Mouse (Mus musculus) CD8-positive naive resting alpha-beta T cell, adult 2 months (primary cell): ENCODE results near the gene Nup37.

ENCODE experiments used
- DNase-seq, 2 experiments: peaks; one replicate each; pipeline ENCODE4 v3.0.0; 2022; ENCODE audit warnings: low read depth in 2 of 2, low spot score in 2 of 2

Nup37 gene

DNA sequence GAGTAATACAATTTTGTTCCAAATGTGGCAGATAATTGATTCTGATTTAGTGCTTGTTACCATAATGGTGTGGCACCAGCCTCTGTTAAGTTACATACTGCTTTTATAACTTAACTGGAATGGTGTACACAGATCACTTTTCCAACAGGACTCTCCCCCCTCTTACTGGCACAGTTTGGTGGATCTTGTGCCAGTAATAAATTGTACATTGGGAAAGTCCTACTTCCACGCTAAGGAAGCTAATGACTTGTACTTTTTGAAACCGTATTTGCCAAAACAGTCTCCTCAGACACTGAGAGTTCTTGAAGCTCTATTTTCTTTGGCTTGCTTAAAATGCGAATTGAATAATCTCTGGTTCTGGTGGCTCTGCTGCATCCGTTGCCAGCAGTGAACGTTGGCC, 78.6 kb downstream of the Nup37 start:
- no peak for DNase-seq

DNA sequence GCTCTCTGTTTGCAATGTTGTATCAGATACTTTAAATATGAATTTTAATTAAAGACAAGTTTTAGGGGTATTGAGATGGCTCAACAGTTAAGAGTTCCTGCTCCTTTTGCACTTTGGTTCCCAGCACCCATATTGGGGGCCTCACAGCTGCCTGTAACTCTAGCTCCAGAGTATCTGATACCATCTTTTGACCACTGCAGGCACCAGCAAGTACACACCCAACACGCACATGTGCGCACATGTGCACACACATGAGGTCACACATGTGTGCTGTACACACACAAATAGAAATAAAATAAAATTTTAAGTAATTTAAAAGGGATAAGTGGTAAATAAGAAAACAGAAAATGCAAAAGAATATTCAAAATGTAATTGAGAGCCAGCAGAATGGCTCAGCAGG, 81.2 kb downstream of the Nup37 start:
- DNase-seq, result no peak
